Mouse (Mus musculus) induced T-regulatory cell, adult 2 months (primary cell): ENCODE measurements at regions not wholly inside any gene's neighbourhood (a gene's known extent, or its start where the extent isn't known, plus 50 kb on each side); places are given as distances from the start of the nearest gene placed in this dataset.
"Not testable (repeated sequence)": the region's sequence is repeated elsewhere in the genome, so short reads cannot be mapped to it uniquely, and the experiment has no call there.

Source experiments
- DNase-seq: peaks from one replicate; pipeline ENCODE4 v3.0.0-alpha.2; 2012; ENCODE audit warnings: low read depth

DNA sequence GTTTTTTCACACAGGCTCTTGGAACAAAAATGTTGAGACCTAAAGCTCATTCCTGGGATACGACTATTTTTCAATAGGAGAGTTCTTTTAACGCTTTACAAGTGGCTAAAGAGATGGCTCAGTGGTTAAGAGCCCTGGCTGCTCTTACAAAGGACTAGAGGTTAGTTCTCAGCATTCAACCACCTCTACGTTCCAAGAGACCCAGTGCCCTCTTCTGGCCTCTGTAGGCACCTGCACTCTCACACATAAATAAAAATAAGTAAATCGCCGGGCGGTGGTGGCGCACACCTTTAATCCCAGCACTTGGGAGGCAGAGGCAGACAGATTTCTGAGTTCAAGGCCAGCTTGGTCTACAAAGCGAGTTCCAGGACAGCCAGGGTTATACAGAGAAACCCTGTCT lies 70.5 kb upstream of the Rad23b start:
- not testable (repeated sequence) for DNase-seq

DNA sequence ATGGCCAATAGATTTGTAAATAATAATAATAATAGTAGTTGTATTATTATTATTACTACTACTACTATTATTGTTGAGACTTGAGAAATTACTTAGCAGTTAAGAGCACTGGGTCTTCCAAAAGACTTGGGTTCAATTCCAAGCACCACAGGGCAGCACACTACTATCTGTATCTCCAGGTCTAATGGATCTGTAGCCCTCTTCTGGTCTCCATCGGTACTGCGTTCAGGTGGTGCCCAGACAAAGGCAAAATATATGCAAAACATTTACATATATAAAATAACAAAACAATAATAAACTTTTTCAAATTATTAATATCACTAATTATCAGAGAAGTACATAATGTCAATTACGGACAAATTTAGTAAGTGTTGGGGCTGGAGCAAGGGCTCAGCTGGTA lies 69.1 kb upstream of the Rad23b start:
- DNase-seq: peak; percentile 60

DNA sequence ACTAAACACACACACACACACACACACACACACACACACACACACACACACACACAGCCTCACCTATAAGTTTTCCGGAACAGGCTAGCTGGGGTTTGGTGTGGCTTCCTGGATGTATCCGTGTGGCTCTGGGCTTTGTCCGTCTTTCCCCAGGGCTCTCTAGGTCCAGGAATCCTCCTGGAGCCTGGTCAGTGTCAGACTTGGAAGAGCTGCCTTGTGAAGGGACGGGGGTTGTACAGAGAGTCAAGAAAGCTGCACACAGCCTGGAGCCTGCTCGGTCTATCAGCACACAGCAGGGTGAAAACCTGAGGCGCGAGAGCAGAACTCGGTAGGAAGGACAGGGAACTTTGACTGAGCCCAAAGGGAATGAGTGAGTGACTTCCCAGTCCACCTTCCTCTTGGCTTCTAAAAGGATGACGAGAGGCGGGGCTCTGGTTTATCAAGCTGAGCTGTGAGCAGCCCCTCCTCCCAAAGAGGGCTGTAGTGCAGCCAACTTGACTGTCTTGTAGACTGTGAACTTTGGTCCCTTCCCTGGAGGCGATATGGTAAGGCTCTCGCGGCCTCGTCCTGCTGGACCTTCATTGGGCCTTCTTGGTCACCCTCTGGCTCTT lies 68.3 kb upstream of the Rad23b start:
- no peak for DNase-seq

DNA sequence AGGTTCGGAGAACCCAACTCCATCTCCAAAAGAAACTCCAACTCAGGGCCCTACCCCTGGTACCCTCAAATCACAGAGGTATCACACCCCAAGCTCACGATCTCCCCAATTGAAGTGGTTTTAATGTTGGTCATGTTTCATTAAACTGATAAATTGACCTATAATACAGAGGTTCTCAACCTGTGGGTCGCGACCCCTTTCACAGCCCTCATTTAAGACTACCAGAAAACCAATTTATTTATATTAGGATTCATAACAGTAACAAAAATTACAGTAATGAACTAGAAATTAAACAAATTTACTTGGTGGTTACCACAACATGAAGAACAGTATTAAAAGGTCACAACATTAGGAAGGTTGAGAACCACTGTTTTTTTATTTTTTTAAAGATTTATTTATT lies 67.4 kb upstream of the Rad23b start:
- no peak for DNase-seq

DNA sequence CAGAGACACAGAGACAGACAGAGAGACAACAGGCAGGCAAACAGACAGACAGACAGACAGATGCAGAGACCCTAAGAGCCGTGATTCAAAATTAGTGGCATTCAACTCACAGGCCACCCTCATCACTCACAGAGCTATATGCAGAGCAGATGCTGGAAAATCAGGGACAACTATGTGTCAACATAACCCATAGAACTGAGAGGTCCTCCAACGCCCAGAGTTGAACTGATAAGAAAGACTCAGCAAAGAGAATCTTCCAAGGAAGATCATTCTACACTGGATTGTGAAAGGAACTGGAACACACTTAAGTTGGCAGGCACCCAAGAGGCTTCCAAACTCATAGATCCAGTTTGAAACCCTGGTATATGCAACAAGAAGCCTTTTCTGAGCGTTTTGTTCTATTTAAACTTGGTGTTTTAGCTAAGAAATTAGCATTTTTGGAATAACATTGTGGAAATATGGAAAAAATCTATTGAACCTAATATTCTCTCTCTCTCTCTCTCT lies 65.1 kb upstream of the Rad23b start:
- no peak for DNase-seq

DNA sequence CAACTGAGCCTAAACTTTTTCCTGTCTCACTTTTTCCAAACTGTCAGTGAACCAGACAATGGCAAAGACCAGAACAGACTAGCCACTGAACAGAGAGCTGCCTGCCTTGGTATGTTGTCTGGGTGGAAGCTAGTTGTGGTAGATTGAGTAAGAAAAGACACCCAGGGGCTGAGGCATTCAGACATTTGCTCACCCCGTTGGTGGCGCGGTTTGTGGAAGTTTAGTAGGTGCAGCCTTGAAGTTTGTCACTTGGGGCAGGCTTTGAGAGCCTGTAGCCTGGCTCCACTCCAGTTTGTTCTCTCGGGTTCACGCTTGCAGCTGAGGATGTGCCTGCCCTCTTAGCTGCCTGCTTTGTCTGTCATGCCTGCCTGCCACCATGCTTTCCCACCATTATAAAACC lies 64.2 kb upstream of the Rad23b start:
- no peak for DNase-seq

DNA sequence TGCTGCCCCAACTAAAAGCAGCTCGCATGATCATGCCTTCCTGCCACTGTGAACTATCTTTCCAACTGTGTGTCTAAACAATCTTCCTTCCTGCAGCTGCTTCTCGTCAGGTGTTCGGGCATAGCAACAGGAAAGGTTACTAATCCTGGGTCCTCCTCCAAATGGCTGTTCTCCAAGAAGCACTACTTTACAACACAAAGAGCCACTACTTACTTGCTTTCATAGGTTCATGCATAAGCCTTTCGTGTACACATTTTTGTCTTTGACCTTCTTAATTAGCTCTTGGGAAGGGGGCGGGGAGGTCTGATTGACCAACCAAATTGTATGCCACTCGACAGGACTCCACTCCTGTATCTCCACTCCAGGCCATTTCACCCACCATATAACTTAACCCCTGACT lies 61.4 kb upstream of the Rad23b start:
- DNase-seq: no peak

DNA sequence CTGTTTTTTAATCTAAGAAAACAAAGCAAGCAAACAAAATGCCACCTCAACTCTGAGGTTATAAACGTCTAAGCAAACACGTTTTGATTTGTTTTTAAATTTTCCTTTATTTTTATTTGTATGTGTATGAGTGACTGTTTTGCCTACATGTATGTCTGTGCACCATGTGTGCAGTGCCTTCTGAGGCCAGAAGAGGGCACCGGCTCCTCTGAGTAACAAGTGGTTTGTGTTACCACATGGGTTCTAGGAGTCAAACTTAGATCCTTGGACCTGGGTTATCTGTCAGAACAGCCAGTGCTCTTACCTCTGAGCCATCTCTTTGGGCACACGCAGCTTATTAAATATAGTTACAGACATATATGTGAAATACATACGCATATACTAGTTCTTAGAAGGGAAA lies 57.6 kb upstream of the Rad23b start:
- peak; percentile 54 for DNase-seq

DNA sequence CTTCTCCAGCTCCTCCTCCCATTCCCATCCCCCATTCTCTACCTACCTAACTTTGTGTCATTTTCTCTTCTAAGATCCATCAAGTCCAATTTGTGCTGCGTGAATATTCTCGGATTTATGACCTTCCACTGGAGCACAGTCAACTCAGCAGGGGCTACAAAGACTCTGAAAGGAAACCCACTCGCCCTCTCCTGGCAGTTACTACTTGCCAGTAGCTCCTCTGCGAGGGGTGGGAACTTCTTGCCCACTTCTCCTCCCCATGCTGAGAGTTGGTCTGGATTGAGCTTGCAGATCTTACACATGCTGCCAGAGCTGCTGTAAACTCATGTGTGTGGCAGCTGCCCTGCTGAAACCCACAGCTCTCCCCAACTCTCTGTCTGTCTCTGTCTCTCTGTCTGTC lies 57.1 kb upstream of the Rad23b start:
- DNase-seq: no peak

DNA sequence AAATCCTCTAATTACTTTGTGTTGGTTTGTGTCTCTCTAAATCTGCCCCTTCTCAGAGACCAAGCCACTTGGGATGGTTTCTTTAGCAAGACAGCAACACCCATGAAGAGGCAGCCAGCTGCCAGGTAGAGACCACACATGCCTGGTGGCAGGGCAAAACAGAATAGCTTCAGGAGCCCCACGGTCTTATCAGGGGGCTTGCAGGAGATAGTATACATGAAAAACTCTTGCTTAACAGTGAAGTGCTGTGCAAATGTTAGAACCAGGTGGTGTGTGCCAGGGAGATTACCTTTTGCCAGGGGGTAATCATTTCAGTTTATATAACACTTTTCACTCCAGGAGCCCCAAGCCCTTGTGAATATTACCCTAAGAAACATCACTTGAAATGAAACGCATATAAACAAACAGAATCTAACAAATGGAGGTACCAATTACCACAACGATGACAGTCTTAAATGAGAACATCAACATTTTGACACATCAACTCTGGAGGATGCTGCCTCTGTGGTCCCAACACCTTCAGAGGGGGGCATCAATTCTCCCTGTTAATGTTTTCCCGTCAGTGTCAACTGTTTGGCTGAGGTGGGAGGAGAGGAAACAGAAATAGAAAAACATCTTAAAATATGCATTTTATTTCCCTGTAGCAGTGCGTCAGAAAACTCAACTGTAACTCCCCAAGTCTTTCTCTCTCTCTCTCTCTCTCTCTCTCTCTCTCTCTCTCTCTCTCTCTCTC lies 56.3 kb upstream of the Rad23b start:
- no peak for DNase-seq

DNA sequence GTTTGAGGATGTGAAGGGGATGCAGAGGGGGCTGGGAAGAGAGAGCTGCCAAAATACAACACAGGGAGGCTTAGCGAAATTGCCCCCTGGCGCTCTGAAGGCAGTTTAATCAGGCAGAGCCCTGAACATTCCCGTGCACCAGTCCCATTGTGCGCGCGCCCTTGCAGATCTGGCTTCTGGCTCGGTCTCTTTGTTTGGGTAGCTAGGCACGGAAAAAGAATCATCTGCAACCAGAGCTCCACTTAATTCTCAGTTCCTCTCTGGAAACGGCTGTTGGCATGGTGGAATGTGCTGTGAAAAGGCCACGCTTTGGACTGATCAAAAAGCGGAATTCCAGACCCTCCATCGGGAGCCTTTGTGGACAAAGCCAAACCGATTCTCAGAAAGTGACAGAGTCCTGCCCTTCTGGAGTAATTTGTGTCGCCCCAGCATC lies 55.6 kb upstream of the Rad23b start:
- no peak for DNase-seq

DNA sequence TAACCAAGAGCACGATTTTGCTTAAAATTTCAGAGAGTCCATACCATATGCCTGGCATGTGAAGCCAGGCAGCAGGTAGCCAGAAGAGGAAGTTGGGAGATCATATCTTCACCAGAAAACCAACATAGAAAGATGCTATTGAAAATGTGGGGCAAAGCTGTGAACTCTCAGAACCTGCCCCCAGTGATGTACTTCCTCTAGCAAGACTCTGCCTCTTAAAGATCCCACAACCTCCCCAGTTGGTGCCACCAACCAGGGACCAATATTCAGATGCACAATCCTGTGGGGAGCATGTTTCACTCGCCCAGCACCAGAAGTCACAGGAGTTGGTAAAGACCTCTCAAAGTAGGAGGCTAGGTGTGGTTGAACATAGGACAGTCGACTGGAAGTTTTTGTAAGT lies 52.0 kb upstream of the Rad23b start:
- DNase-seq: peak; percentile 7
